Mouse (Mus musculus) midbrain, embryonic 12.5 days (tissue): Measurements from ENCODE around the gene Cir1. TPM values are rescaled to one million over a fixed set of nuclear protein-coding genes. Genes with fewer than 3 reads are reported as not detected.

ENCODE experiments used
- ATAC-seq: fragments of 200-750 bp; cut with Nextera tagmentation; 2 replicates; pipeline ENCODE4 v1.8.0; 2017; ENCODE audit warnings: low read depth, moderate TSS enrichment, moderate library complexity; ENCODE audit not compliant: low FRiP score
- H3K27ac ChIP-seq: fragments of 300-500 bp; sonication (generic); replicated peaks from 2 replicates; pipeline ENCODE4 v1.5.1; 2016; ENCODE audit warnings: mild to moderate bottlenecking
- H3K27me3 ChIP-seq: fragments of 300-500 bp; sonication (generic); 2 replicates; pipeline ENCODE4 v1.6.1; 2016; ENCODE audit warnings: mild to moderate bottlenecking
- H3K36me3 ChIP-seq: fragments of 300-500 bp; sonication (generic); 2 replicates; pipeline ENCODE4 v1.6.1; 2016
- H3K4me1 ChIP-seq: fragments of 300-500 bp; sonication (generic); 2 replicates; pipeline ENCODE4 v1.6.1; 2016
- H3K4me2 ChIP-seq: fragments of 300-500 bp; sonication (generic); replicated peaks from 2 replicates; pipeline ENCODE4 v1.6.1; 2016; ENCODE audit warnings: mild to moderate bottlenecking, moderate library complexity
- H3K4me3 ChIP-seq: fragments of 300-500 bp; sonication (generic); 2 replicates; pipeline ENCODE4 v1.5.1; 2016; ENCODE audit warnings: mild to moderate bottlenecking
- H3K9ac ChIP-seq: fragments of 300-500 bp; sonication (generic); replicated peaks from 2 replicates; pipeline ENCODE4 v1.6.1; 2016; ENCODE audit warnings: mild to moderate bottlenecking, moderate library complexity
- H3K9me3 ChIP-seq: fragments of 300-500 bp; sonication (generic); 2 replicates; pipeline ENCODE4 v1.6.1; 2016; ENCODE audit warnings: mild to moderate bottlenecking
- WGBS: fragments of 180-500 bp; shearing (Covaris S2); methylation state at CpG from one replicate; pipeline ENCODE4 v1.1.7; 2016; 5-methylcytosine and 5-hydroxymethylcytosine counted together
- polyA plus RNA-seq: library from polyadenylated mRNA; unstranded; fragments of >200 nt; fragmentation: Nextera tagmentation; extraction: Ambion mirVana; gene quantifications from 2 replicates; pipeline ENCODE4 v1.2.1, GENCODE M21; 2016

Cir1 gene
- polyA plus RNA-seq, 1 experiment from 2014 or later = 24.7 TPM

GRCm38 (mm10) chr2:73338415-73338814, 25.9 kb upstream of the Cir1 start:
- H3K27ac ChIP-seq = no peak overlapping the region
- H3K4me2 ChIP-seq = no peak overlapping the region
- 78% methylated on average over 8 of the region's 8 CpGs for WGBS
- H3K36me3 ChIP-seq = no peaks in the 10 kb centered on the region
- H3K27me3 ChIP-seq = no peaks in the 10 kb centered on the region
- no peak for ATAC-seq
- H3K4me3 ChIP-seq = no peak overlapping the region
- H3K4me1 ChIP-seq = no peaks in the 10 kb centered on the region
- H3K9me3 ChIP-seq = no peaks in the 10 kb centered on the region
- H3K9ac ChIP-seq = no peak overlapping the region

- Histone ChIP-seq H3K4me2 (no peak overlapping the region), H3K4me1 (no peaks in the 10 kb centered on the region), H3K4me3 (no peak overlapping the region), H3K27me3 (no peaks in the 10 kb centered on the region), H3K27ac (no peak overlapping the region), H3K9ac (no peak overlapping the region), H3K9me3 (no peaks in the 10 kb centered on the region), H3K36me3 (no peaks in the 10 kb centered on the region)
- ATAC-seq = no peak
- 91% methylated on average over 3 of the region's 3 CpGs for WGBS
Measured at GRCm38 (mm10) chr2:73335949-73336348, 23.4 kb upstream of the Cir1 start.

DNA sequence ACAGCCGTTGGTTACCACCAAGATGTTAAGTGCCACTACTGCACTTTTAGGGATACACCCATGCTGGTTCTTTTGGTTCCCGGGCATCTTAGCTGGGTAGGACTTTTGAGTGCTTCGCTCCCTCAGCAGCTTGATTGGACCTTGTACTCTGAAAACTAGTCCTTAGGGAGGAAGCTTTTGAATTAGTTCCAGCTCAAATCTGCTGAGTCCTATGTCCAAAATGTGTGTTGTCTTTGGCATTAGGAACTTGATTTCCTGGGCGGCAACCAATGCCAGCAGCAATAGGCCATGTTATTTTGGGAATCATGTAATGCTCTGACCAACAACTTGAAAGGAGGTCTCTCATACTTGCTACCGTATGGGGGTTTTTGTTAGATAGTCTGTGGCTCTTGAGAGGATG, 13.4 kb upstream of the Cir1 start:
- Histone ChIP-seq H3K27me3 (no peaks in the 10 kb centered on the region), H3K27ac (no peak overlapping the region), H3K4me3 (no peak overlapping the region), H3K4me1 (no peaks in the 10 kb centered on the region), H3K9ac (no peak overlapping the region), H3K36me3 (no peaks in the 10 kb centered on the region), H3K4me2 (no peak overlapping the region), H3K9me3 (no peaks in the 10 kb centered on the region)
- no peak for ATAC-seq
- 88% methylated on average over 5 of the region's 5 CpGs for WGBS

DNA sequence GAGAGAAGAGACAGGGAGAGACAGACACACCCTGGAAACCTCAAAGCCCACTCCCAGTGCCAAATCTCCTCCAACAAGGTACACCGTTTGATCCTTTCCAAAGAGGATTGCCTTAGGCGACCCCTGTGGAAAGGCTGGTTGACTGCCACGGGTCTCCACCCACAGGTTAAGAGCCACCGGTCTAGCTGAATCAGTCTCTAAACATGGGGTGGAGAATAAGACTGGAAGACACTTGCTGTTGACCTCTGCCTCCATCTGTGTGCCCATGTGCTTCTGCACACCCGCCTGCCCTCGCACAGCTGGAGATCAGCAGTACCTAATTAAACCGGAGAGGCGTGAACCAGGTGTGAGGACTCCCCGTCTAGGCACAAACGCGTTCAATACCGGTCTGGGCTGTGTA, 10.5 kb upstream of the Cir1 start:
- ATAC-seq = no peak
- H3K4me2 ChIP-seq = no peak overlapping the region
- H3K9ac ChIP-seq = no peak overlapping the region
- no peaks in the 10 kb centered on the region for H3K27me3 ChIP-seq
- no peak overlapping the region for H3K27ac ChIP-seq
- no peaks in the 10 kb centered on the region for H3K36me3 ChIP-seq
- WGBS = 73% methylated on average over 12 of the region's 12 CpGs
- no peak overlapping the region for H3K4me3 ChIP-seq
- H3K9me3 ChIP-seq = no peaks in the 10 kb centered on the region
- H3K4me1 ChIP-seq = no peaks in the 10 kb centered on the region

DNA sequence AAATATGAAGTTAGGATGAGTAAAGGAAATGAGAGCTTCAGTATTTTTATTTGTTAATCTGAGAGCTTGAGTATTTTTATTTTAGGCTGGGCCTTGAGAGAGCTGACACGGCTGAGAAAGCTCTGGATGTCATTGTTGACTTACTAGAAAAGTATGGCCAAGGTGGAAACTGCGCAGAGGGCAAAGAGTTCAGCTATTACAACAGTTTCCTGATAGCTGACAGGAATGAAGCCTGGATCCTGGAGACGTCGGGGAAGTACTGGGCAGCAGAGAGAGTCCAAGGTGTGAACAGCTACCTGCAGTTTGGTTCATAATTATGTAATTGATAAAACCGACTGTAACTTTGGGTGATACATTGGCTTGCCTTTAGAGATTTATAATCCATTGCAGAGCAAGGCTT, 6.7 kb upstream of the Cir1 start:
- Histone ChIP-seq H3K4me3 (no peak overlapping the region), H3K4me1 (no peaks in the 10 kb centered on the region), H3K9me3 (no peaks in the 10 kb centered on the region), H3K27ac (no peak overlapping the region), H3K9ac (no peak overlapping the region), H3K27me3 (no peaks in the 10 kb centered on the region), H3K4me2 (no peak overlapping the region), H3K36me3 (no peaks in the 10 kb centered on the region)
- ATAC-seq = no peak
- 90% methylated on average over 5 of the region's 5 CpGs for WGBS

DNA sequence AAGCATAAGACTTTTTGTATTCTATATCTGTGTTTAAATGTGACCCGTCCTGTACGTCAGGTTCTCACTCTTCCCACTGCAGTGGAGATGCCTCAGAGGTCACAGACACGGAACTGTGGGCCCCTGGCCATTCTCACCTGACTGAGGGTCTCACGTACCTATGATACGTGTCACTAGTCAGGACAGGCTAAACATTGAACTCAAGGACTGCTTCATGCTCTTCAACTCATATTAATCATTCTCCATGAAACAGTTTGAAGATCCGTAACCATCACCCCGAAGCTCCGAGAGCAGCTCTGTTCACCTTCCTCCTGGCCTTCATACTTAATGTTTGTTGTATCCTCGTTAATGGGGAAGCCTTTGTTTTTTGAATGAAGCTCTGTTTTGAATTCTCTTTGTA, 4.9 kb upstream of the Cir1 start:
- Histone ChIP-seq H3K27me3 (no peaks in the 10 kb centered on the region), H3K4me3 (no peak overlapping the region), H3K4me2 (no peak overlapping the region), H3K27ac (no peak overlapping the region), H3K9ac (no peak overlapping the region), H3K36me3 (no peaks in the 10 kb centered on the region), H3K4me1 (peaks cover 8% of the 10 kb centered on the region; the same call in 1 of the 2 replicates), H3K9me3 (no peaks in the 10 kb centered on the region)
- WGBS = 92% methylated on average over 9 of the region's 9 CpGs
- no peak for ATAC-seq

DNA sequence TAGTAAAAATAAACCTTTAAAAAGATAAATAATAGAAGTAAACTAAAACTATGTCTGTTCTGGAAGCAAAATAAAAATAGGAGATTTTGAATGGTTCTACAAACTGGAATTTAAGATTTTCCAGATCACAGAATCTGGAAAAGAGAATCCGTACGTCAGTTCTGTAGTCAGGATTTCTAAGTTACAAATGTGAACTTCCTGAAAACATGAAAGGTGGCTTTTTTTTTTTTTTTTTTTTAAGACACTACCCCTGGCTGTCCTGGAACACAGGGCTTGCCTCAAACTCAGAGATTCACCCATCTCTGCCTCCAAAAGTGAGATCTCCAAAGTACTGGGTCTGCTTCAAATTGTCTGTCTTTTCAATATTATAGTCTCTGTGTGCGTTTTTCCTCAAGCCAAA, 1.8 kb upstream of the Cir1 start:
- Histone ChIP-seq H3K27ac (no peak overlapping the region), H3K4me2 (no peak overlapping the region), H3K4me3 (no peak overlapping the region), H3K9me3 (no peaks in the 10 kb centered on the region), H3K27me3 (no peaks in the 10 kb centered on the region), H3K4me1 (peaks cover 17% of the 10 kb centered on the region), H3K36me3 (peaks cover 6% of the 10 kb centered on the region), H3K9ac (no peak overlapping the region)
- ATAC-seq = no peak
- WGBS = 94% methylated on average over 3 of the region's 3 CpGs

DNA sequence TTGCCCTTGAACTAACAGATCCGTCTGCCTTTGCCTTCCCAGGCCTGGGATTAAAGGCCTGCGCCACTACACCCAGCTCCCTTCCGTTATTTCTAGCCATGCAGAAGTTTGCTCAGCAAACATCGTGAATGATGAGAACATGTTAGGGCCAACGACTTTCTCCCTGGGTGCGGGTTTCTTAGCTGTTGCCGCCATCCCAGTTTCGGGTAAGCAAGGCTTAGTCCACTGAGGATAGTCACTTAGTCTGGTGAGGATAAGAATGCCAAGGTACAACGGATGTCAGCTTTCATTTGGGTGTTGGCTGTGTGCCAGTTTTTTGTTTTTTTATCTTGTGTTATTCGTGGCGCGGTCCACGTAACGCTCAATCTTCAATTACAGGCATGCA, 608 bp upstream of the Cir1 start:
- Histone ChIP-seq H3K27ac (no peak overlapping the region), H3K4me2 (peak overlapping the region; percentile 47), H3K36me3 (peaks cover 16% of the 10 kb centered on the region), H3K27me3 (no peaks in the 10 kb centered on the region), H3K4me1 (peaks cover 17% of the 10 kb centered on the region), H3K4me3 (peak overlapping the region; percentile 81), H3K9me3 (no peaks in the 10 kb centered on the region), H3K9ac (0 out of 2 replicates have a peak overlapping the region, but pooled peaks have one; percentile 21)
- 49% methylated on average over 14 of the region's 14 CpGs for WGBS
- peak; percentile 44; the same call in 1 of the 2 replicates for ATAC-seq

- Histone ChIP-seq H3K27ac (no peak overlapping the region), H3K27me3 (no peaks in the 10 kb centered on the region), H3K4me2 (no peak overlapping the region), H3K9me3 (no peaks in the 10 kb centered on the region), H3K36me3 (peaks cover 60% of the 10 kb centered on the region), H3K4me1 (no peaks in the 10 kb centered on the region), H3K4me3 (no peak overlapping the region), H3K9ac (no peak overlapping the region)
- no peak for ATAC-seq
- WGBS = 90% methylated on average over 7 of the region's 7 CpGs
Measured at GRCm38 (mm10) chr2:73306006-73306405, 6.5 kb downstream of the Cir1 start.

GRCm38 (mm10) chr2:73304506-73304905, 8.0 kb downstream of the Cir1 start:
- Histone ChIP-seq H3K27me3 (no peaks in the 10 kb centered on the region), H3K4me3 (no peak overlapping the region), H3K9me3 (no peaks in the 10 kb centered on the region), H3K36me3 (peaks cover 58% of the 10 kb centered on the region), H3K4me2 (no peak overlapping the region), H3K4me1 (no peaks in the 10 kb centered on the region), H3K27ac (no peak overlapping the region), H3K9ac (no peak overlapping the region)
- 96% methylated on average over 5 of the region's 5 CpGs for WGBS
- no peak for ATAC-seq

DNA sequence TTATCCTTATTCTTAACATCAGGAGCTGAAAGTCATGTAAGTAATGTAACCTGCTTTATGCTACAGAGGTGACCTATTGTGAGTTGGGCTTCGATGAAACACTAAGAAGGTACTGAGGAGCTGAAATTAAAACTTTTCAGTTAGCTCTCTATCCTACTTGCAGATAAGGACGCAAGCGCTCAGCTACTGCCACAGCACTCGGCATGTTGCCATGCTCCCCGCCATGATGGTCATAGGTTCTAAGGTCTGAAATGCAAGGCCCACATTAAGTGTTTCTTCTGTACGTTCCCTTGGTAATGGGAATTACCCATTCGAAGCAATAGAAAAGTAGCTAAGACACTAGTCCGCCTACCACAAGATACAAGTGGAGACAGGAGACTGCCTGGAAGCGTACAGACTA, 9.8 kb downstream of the Cir1 start:
- no peak overlapping the region for H3K27ac ChIP-seq
- H3K27me3 ChIP-seq = no peaks in the 10 kb centered on the region
- no peaks in the 10 kb centered on the region for H3K9me3 ChIP-seq
- no peak overlapping the region for H3K4me2 ChIP-seq
- H3K36me3 ChIP-seq = peaks cover 47% of the 10 kb centered on the region
- no peak for ATAC-seq
- H3K4me1 ChIP-seq = no peaks in the 10 kb centered on the region
- 93% methylated on average over 9 of the region's 9 CpGs for WGBS
- no peak overlapping the region for H3K4me3 ChIP-seq
- H3K9ac ChIP-seq = no peak overlapping the region

DNA sequence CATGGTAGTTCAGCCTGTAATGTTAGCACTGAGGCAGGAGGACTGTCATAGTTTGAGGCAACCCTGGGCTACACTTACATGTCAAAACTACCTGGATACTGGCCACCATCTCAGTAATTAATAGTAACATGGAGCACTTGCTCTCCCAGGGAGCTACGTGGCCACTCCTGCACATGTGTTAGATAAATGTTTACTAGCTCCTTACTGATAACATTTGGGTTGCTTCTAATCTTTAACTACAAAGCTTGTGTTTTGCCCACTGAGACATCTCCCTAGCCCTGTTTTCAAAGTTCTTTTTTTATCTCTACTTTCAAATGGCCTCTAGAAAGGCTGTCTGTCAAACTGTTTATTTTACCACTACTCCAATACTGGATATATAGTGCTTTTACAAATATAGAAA, 10.5 kb downstream of the Cir1 start:
- Histone ChIP-seq H3K27me3 (no peaks in the 10 kb centered on the region), H3K9ac (no peak overlapping the region), H3K27ac (no peak overlapping the region), H3K36me3 (peaks cover 41% of the 10 kb centered on the region), H3K4me3 (no peak overlapping the region), H3K4me1 (no peaks in the 10 kb centered on the region), H3K9me3 (no peaks in the 10 kb centered on the region), H3K4me2 (no peak overlapping the region)
- ATAC-seq = no peak
- 84% methylated on average over 1 of the region's 1 CpGs for WGBS

GRCm38 (mm10) chr2:73298841-73299240, 13.7 kb downstream of the Cir1 start:
- H3K27me3 ChIP-seq = no peaks in the 10 kb centered on the region
- H3K9me3 ChIP-seq = no peaks in the 10 kb centered on the region
- no peaks in the 10 kb centered on the region for H3K4me1 ChIP-seq
- 66% methylated on average over 3 of the region's 3 CpGs for WGBS
- H3K4me3 ChIP-seq = no peak overlapping the region
- no peak overlapping the region for H3K27ac ChIP-seq
- ATAC-seq = no peak
- H3K9ac ChIP-seq = no peak overlapping the region
- H3K36me3 ChIP-seq = peaks cover 18% of the 10 kb centered on the region; the same call in 1 of the 2 replicates
- no peak overlapping the region for H3K4me2 ChIP-seq
